Mouse (Mus musculus) urinary bladder, adult 18-20 months (tissue): ENCODE measurements at regions not wholly inside any gene's neighbourhood (a gene's known extent, or its start where the extent isn't known, plus 50 kb on each side); places are given as distances from the start of the nearest gene placed in this dataset.
"Not testable (repeated sequence)": the region's sequence is repeated elsewhere in the genome, so short reads cannot be mapped to it uniquely, and the experiment has no call there.

Source experiments
- DNase-seq, 2 experiments: peaks; one replicate each; pipeline ENCODE4 v3.0.0; 2022; ENCODE audit warnings: low spot score in 2 of 2, mixed read lengths in 2 of 2

GRCm38 (mm10) chr16:46811835-46812234, 313.5 kb upstream of the Nectin3 start:
- not testable (repeated sequence) for DNase-seq

- DNase-seq, result no peak
Observed at GRCm38 (mm10) chr16:46807476-46807875, 309.2 kb upstream of the Nectin3 start.

GRCm38 (mm10) chr16:46776367-46776766, 278.0 kb upstream of the Nectin3 start:
- no peak for DNase-seq

GRCm38 (mm10) chr16:46769383-46769782, 271.1 kb upstream of the Nectin3 start:
- no peak for DNase-seq

- no peak for DNase-seq
Observed at GRCm38 (mm10) chr16:46768376-46768775, 270.1 kb upstream of the Nectin3 start.

- DNase-seq, result no peak
Observed at GRCm38 (mm10) chr16:46735140-46735539, 236.8 kb upstream of the Nectin3 start.

- no peak for DNase-seq
Observed at GRCm38 (mm10) chr16:46728424-46728823, 230.1 kb upstream of the Nectin3 start.

- DNase-seq, result no peak
Observed at GRCm38 (mm10) chr16:46723660-46724059, 225.3 kb upstream of the Nectin3 start.

- no peak for DNase-seq
Observed at GRCm38 (mm10) chr16:46679787-46680186, 181.5 kb upstream of the Nectin3 start.

GRCm38 (mm10) chr16:46669590-46669989, 171.3 kb upstream of the Nectin3 start:
- no peak for DNase-seq

GRCm38 (mm10) chr16:46665566-46665965, 167.2 kb upstream of the Nectin3 start:
- no peak for DNase-seq

GRCm38 (mm10) chr16:46663008-46663407, 164.7 kb upstream of the Nectin3 start:
- DNase-seq, result no peak

GRCm38 (mm10) chr16:46655041-46655440, 156.7 kb upstream of the Nectin3 start:
- DNase-seq, result no peak

GRCm38 (mm10) chr16:46625807-46626206, 127.5 kb upstream of the Nectin3 start:
- DNase-seq, result no peak

GRCm38 (mm10) chr16:46623246-46623645, 124.9 kb upstream of the Nectin3 start:
- no peak for DNase-seq

- no peak for DNase-seq
Observed at GRCm38 (mm10) chr16:46619871-46620270, 121.5 kb upstream of the Nectin3 start.

GRCm38 (mm10) chr16:46617544-46618335, 119.4 kb upstream of the Nectin3 start:
- peak in 1 of 2 experiments; percentile 2 for DNase-seq

GRCm38 (mm10) chr16:46616606-46617005, 118.3 kb upstream of the Nectin3 start:
- no peak for DNase-seq

GRCm38 (mm10) chr16:46613062-46613818, 114.9 kb upstream of the Nectin3 start:
- DNase-seq, result no peak

GRCm38 (mm10) chr16:46605879-46606203, 107.5 kb upstream of the Nectin3 start:
- no peak for DNase-seq

- no peak for DNase-seq
Observed at GRCm38 (mm10) chr16:46605001-46605878, 106.9 kb upstream of the Nectin3 start.

GRCm38 (mm10) chr16:46592618-46593253, 94.4 kb upstream of the Nectin3 start:
- DNase-seq, result no peak
